Mouse (Mus musculus) NIH3T3 (cell line): ENCODE results near the gene Cass4.

Experiments
- DNase-seq: peaks from one replicate; pipeline ENCODE4 v3.0.0-alpha.2; 2012; ENCODE audit warnings: low read depth

The Cass4 gene

GRCm38 (mm10) chr2:172384715-172385114, 8.9 kb upstream of the Cass4 start:
- no peak for DNase-seq

DNA sequence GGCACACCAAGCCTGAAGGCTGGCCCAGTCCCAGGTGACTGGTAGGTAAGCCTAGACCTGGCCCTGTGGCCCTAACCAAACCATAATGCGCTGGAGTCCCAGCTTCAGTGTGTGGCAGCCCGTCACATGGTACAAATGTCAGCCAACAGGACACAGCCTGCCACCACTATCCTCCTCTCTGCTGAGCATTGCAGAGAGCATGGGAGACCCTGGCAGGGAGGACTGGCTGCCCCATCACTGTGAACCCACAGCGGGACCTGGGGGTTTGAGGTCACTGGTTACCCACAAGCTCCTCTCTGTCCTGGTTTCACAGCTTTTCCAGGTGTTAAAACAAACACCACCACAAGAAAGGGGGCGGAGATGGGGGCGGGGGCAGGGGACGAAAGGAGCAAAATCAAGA, 3.3 kb upstream of the Cass4 start:
- DNase-seq, result no peak

DNA sequence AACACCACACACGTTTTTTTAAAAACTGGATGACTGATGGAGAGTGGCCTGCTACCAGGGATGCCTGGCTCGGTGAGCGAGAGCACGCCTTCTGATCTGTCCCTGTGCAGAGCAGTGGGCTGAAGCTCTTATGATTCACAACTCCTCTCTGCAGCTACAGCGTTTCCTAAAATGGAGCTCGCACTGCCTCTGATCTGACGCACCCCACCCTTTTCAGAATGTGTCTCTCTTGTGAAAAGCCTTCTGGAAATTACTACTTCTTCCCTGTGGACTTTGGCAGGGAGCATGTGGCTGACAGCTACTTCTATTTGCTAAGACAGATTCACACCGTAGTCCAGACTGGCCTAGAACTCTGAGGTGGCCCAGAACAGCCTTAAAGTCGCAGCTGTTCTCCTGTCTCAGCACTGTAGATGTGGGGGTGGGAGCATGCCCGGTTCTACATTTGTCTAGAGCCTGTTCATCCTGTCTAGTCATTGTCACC, 1.5 kb upstream of the Cass4 start:
- DNase-seq, result peak; percentile 29

- no peak for DNase-seq
Measured at GRCm38 (mm10) chr2:172394052-172394392, 428 bp downstream of the Cass4 start.

DNA sequence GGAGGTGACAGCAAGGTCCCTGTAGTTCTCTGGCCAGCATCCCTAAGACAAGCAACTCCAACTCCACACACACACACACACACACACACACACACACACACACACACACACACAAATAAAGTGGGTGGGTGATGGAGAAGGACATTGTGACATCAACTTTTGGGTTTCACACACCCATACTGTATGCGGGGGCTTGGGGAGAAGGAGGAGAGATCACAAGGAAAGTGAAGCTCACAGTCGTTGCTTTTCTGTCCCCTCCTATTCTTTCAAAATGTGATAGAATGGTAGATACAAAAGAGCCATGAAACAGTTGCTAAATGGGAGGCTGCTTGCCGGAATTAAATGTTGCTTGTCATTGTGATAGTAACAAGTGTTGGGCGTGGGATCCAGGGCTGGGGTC, 1.1 kb downstream of the Cass4 start:
- DNase-seq, result no peak

DNA sequence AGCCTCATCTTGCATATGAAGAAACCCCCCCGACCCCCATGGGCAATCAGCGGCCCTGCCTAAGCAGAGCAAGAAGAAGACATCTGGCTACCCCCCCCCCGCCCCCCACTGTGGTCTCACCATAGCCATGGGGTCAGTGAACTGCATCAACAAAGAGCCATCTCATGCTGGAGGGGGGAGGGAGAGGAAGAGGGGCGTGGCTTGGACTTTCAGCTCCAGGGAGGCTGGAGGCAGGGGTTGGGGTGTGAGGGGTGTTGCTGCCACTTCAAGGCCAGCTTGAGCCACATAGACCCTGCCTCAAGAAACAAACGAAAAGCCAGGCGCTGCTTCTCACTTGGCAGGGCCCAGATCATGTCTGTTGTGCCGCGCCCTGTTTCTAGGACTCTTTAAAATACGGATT, 2.4 kb downstream of the Cass4 start:
- DNase-seq, result no peak

DNA sequence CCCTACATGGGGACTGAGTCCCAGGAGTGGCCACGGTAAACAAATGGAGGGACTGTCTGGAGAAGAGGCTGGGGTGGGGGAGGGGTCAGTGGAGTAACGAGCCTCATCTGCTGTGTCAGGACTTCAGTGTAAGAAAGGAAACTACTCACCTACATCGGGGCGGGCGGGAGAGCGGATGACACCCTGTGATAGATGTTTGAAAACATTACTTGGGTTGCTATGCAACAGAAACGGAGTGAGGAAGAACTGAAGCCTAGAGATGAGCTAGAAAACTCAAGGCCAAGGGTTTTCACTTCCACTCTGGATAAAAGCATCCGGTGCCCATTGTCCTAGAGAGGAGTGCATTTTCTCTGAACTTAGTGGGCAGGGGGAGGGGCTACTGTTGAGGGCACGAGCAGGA, 6.3 kb downstream of the Cass4 start:
- no peak for DNase-seq

DNA sequence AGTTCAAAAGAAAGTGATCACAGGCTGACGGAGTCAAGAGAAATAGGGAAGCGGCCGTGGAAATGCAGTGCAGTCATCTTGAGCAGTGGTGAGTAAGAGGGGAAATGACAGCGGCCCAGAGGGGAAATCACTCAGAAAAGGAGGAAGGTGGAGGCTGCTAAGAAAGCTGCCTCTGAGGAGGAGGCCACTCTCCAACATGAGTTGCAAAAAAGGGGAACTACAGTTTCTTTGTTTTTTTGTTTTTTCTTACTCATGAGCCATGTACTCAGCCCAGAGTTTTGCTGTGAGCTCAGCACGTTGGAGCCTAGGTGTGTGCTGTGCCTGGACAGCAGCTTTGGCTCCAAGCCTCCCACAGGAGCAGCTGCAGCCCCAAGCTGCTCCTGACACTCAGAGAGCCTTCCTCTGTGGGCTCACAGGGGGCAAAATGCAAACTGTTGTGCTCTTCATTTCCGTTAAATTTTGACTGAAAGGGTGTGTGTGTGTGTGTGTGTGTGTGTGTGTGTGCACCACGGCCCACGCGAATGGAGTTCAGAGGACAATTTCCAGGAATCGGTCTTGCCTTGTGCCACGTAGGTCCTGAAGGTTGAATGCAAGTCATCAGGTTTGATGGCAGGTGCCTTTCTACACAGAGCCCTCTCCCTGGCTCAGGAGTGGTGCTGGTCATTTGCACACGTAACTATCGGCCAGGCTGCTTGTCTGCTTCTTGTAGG, 7.7 kb downstream of the Cass4 start:
- DNase-seq, result no peak

DNA sequence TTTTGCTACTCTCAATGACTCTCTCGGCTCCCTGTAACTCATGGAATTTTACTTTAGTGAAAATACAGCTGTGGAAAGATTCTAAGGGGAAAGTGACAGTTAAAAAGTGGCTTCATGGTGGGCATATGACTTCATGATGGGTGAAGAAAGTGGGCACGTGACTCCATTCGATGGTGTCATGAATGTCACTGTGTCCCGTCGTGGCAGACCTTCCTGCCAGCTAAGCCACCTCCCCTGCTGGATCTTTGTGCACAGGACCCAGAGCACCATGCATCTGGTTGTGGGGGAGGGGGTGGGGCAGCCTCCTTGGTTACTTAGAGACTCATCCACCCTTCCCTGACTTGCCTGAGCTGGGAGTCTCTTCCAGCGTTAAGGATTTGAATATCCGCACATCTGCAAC, 10.6 kb downstream of the Cass4 start:
- no peak for DNase-seq

GRCm38 (mm10) chr2:172405011-172405410, 11.4 kb downstream of the Cass4 start:
- DNase-seq, result no peak

- no peak for DNase-seq
Measured at GRCm38 (mm10) chr2:172406173-172406572, 12.6 kb downstream of the Cass4 start.

- no peak for DNase-seq
Measured at GRCm38 (mm10) chr2:172407499-172407898, 13.9 kb downstream of the Cass4 start.

- DNase-seq, result no peak
Measured at GRCm38 (mm10) chr2:172410686-172411085, 17.1 kb downstream of the Cass4 start.

DNA sequence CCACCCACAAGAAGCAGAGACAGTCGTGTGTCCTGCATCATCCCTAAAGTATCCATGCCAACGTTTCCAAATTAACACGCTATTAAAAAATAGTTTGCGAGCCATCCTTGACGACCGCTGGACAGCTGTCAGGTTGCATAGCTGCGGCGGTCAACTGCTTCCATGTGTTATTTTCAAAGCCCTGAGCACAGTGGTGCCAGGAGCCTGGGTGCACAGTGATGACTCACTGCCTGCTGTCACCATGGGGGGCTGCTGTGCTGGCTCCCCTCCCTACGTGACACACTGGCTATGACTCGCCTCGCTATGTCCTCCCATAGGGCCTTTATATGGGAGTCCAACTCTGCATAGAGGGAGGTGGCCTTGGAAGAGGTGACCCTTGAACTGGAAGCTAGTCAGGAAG, 17.5 kb downstream of the Cass4 start:
- peak; percentile 31 for DNase-seq

DNA sequence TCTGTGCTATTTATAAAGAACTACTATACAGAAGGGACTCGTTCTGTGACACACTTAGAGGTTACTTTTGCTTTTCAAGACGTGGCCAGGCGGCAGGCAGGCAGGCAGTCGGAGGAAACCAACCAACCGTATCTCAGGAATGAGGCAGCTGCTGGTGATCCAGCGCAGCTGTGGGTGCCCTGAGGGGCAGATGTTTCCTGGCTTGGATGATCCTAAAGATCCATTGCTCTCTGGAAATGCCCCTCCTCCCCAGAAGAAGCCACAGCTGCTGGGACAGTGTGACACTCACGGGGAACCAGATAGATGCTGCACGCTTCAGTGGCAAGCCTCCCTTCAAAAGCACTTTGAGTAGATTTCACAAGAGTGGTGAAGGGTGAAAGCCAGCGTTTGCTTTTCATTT, 18.9 kb downstream of the Cass4 start:
- DNase-seq, result no peak

GRCm38 (mm10) chr2:172413273-172413672, 19.7 kb downstream of the Cass4 start:
- no peak for DNase-seq

DNA sequence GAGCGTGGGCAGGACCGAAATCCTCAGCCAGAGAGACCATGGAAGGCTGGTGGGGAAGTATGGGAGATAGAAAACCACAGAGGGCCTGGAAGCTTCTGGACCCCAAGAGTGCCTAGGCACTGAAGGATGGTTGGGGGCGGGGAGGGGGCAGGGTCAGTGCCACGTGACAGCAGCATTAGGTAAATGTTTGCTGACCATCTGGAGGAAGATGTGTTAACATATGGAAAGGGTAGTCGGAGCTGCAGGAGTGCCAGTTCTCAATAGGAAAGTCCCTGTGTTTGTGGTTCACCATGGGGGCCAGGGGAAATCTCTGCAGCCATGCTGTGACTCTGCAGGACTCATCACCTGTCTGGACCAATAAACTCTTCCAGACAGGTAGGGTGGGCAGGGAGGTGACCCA, 20.3 kb downstream of the Cass4 start:
- DNase-seq, result no peak

- DNase-seq, result no peak
Measured at GRCm38 (mm10) chr2:172416218-172416617, 22.6 kb downstream of the Cass4 start.

- no peak for DNase-seq
Measured at GRCm38 (mm10) chr2:172416876-172417275, 23.3 kb downstream of the Cass4 start.

- no peak for DNase-seq
Measured at GRCm38 (mm10) chr2:172418208-172418607, 24.6 kb downstream of the Cass4 start.

DNA sequence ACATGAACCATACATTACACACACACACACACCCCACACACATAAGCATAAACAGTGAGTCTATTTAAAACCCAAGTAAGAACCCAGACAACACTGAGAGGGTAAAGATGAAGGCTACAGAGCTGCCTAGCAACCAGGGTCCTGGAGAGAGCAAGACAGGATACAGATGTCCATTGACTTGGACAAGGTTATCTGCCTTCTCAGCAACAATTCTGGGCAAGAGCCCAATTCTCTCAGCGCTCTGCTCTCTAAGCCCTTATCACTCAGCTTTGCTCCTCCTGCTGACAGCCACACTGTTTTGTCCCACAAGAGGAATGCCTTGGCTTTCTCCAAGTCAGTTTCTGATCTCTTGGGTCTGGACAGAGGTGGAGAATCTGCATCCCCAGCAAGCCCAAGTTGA, 37.0 kb downstream of the Cass4 start:
- DNase-seq, result peak; percentile 6

- DNase-seq, result no peak
Measured at GRCm38 (mm10) chr2:172433746-172434145, 40.2 kb downstream of the Cass4 start.

DNA sequence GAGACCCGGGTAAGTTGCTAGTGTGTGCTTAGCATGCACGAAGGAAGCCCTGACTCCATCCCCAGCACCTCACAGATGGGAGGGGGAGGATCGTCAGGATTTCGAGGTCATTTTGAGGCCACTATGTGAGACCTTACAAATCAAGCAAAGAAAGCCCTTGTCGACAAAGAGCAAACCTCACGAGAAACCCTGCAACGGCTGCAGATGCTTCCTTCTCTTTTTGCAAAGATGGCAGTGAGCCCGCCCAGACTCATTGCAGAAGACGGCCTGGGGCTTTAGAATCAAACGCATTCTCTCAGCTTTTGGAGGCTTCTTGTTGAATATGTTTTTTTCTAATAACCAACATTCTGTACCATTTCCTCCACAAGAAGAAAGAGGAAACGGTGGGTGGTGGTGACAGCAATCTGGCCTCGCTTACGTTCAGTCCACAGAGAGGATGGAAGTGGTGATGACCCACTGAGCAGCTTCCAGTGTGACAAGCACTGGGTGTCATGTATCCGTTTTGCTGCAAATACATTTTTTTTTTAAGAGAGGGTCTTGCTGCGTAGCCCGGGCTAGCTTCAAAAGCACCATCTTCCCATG, 43.9 kb downstream of the Cass4 start:
- no peak for DNase-seq
